Mouse (Mus musculus): Measurements from ENCODE around the gene Prr14l. TPM values are rescaled to one million over a fixed set of nuclear protein-coding genes. Genes with fewer than 3 reads are reported as not detected.
"Not testable (repeated sequence)": the region's sequence is repeated elsewhere in the genome, so short reads cannot be mapped to it uniquely, and the experiment has no call there.

The Prr14l gene
- polyA plus RNA-seq, 1 experiment from 2014 or later: 7.8 TPM

DNA sequence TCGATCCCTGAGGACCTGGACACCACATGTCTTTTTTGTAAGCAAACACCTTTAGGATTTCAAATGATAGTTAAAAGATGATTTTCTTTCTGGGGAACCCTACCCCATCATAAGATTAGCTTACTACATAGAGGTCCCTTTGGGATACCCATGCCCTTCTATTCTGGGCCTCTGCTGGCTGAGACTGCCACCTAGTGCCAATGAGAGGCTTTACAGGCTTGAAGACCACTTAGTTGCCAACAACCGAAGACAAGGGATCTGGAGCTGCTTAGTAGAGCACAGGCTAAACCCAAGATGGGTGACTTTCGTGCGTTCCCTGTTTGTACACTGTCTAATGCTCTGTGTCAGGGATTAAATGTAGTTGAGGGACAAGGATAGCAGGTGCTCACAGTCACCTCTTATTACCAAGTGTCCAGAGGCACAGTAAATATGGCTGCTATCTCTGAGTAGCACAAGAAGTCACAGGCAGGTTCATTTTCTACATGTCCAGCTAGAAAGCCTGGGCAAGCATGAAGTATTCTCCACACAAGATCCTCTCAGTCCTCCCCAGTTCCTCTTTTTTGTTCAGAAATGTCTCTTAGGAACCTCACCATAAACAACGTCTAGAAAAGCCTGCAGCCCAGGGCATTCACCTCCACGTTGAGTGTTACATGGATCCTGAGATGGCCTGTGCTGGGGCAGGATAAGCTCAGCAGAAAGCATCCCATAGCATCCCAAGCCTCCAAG is 106.2 kb downstream of the Prr14l start:
- no peak for ATAC-seq
- Histone ChIP-seq H3K4me2 (ENCODE audit: low read length) (no peak overlapping the region), H3K9ac (ENCODE audit: low read depth, low read length) (no peak overlapping the region), H3K27me3 (replicated peaks; ENCODE audit: control insufficient read depth, insufficient read depth, low read length) (no peaks in the 10 kb centered on the region), H3K9me3 (ENCODE audit: control insufficient read depth, low read length) (no peaks in the 10 kb centered on the region), H3K27ac (ENCODE audit: low read depth, low read length) (no peak overlapping the region), H3K4me1 (ENCODE audit: control insufficient read depth, insufficient read depth, low read depth, low read length) (no peaks in the 10 kb centered on the region), H3K4me3 (ENCODE audit: low read length) (no peak overlapping the region), H3K36me3 (ENCODE audit: control insufficient read depth, insufficient read depth, low read length) (no peaks in the 10 kb centered on the region)
- WGBS: 71% methylated on average over 6 of the region's 6 CpGs

DNA sequence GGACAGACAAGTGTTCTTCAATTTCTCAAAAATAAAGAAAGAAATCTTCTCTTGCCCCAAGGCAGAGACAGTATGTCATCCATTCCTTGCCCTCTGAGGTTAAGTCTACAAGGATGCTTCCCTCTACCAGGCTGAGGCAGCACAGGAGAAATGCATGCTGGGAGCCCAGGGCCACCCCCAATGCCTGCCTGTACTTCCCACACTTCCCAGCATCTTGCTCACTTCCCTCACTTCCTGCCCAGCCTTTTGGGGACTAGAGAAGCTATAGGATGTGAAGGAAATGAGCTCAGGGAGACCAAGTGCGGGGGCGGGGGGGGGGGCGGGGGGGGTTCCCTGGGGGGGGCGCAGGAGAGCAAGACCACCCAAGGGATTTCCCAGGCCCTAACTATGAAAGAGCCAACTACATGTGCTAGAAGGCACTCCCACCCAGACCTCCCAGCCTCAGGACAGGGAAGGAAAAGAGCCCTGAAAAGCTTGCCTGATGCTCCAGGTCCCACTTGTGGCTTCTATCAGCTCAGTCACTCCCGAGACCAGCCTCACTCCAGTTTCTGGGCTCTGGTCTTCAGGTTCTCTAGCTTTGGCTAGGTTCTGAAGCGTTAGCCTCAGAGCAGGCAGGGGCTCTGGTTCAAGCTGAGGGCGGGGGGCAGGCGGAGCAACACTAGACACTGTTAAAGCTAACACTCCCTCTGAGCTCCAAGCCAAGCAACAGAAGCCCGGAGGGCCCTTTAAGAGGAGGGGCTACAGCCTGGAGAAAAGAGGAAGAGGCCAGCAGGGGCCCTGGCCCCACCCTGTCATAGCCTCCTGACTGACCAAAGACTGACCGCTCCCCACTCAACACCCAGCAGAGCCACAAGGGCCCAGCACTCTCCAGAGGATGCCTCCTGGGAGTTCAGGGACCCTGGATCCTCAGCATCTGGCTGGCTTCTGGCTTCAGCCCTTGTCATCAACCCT is 108.1 kb downstream of the Prr14l start:
- Histone ChIP-seq H3K4me1 (ENCODE audit: control insufficient read depth, insufficient read depth, low read depth, low read length) (peaks cover 5% of the 10 kb centered on the region; the same call in 1 of the 2 replicates), H3K9me3 (ENCODE audit: control insufficient read depth, low read length) (no peaks in the 10 kb centered on the region), H3K27me3 (replicated peaks; ENCODE audit: control insufficient read depth, insufficient read depth, low read length) (no peaks in the 10 kb centered on the region), H3K4me3 (ENCODE audit: low read length) (peak overlapping the region; percentile 36), H3K9ac (ENCODE audit: low read depth, low read length) (no peak overlapping the region), H3K27ac (ENCODE audit: low read depth, low read length) (peak overlapping the region; percentile 55), H3K36me3 (ENCODE audit: control insufficient read depth, insufficient read depth, low read length) (no peaks in the 10 kb centered on the region), H3K4me2 (ENCODE audit: low read length) (peak overlapping the region; percentile 32)
- ATAC-seq: peak; percentile 71
- WGBS: 15% methylated on average over 10 of the region's 10 CpGs

DNA sequence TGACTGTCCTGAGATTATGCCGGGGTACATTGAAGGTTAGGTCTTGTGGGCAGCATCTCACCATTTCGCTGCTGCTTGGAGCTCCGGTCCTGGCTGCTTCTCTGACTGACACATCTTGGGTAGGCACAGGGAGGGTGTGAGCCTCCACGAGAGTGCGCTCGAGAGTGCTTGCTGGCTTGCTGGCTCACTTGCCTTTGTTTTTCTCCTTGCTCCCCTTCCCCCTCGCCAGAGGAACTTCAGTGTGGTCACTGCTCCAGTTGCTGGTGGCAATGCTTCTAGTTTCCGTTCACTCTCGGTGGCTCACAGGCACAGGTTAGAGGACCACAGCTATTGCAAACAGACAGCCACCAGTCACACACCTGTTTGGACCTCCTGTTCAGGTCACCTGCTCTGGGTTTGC is 111.9 kb downstream of the Prr14l start:
- ATAC-seq: peak; percentile 34; the same call in 1 of the 2 replicates
- Histone ChIP-seq H3K9ac (ENCODE audit: low read depth, low read length) (peak overlapping the region; percentile 44; the same call in 1 of the 2 replicates), H3K4me2 (ENCODE audit: low read length) (peak overlapping the region; percentile 0; the same call in 1 of the 2 replicates)

DNA sequence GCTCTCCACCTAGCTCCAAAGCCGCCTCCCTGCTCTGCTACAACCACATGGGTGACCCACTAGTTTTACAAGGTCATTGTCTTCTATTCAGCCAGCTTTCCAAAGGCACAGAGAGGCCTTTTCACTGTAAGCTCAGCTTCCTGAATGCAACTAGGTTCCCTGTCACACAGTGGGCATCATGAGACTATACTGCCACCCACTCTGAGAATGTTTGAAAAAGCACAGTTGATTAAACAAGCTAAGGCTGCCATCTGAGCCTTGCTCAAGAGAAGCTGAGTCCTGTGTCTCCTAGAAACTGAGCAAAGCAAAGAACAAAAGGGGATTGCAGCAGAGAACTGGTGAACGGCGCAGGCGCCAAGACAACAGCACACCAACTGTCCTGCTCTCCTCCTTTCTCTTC is 112.7 kb downstream of the Prr14l start:
- H3K4me3 ChIP-seq (ENCODE audit: low read length); H3K27me3 ChIP-seq (replicated peaks; ENCODE audit: control insufficient read depth, insufficient read depth, low read length); H3K4me1 ChIP-seq (ENCODE audit: control insufficient read depth, insufficient read depth, low read depth, low read length); H3K9me3 ChIP-seq (ENCODE audit: control insufficient read depth, low read length); H3K36me3 ChIP-seq (ENCODE audit: control insufficient read depth, insufficient read depth, low read length); H3K9ac ChIP-seq (ENCODE audit: low read depth, low read length); H3K4me2 ChIP-seq (ENCODE audit: low read length): not testable (repeated sequence)
- 53% methylated on average over 4 of the region's 4 CpGs for WGBS
- peak; percentile 70 for ATAC-seq
- H3K27ac ChIP-seq (ENCODE audit: low read depth, low read length): peak overlapping the region; percentile 78

More for the DNA sequence above, 111.9 kb downstream of the Prr14l start:
- 54% methylated on average over 9 of the region's 9 CpGs for WGBS
- H3K27me3 ChIP-seq (replicated peaks; ENCODE audit: control insufficient read depth, insufficient read depth, low read length): no peaks in the 10 kb centered on the region
- H3K4me3 ChIP-seq (ENCODE audit: low read length): no peak overlapping the region
- H3K27ac ChIP-seq (ENCODE audit: low read depth, low read length): peak overlapping the region; percentile 78
- H3K36me3 ChIP-seq (ENCODE audit: control insufficient read depth, insufficient read depth, low read length): no peaks in the 10 kb centered on the region
- H3K9me3 ChIP-seq (ENCODE audit: control insufficient read depth, low read length): no peaks in the 10 kb centered on the region
- H3K4me1 ChIP-seq (ENCODE audit: control insufficient read depth, insufficient read depth, low read depth, low read length): peaks cover 5% of the 10 kb centered on the region; the same call in 1 of the 2 replicates

DNA sequence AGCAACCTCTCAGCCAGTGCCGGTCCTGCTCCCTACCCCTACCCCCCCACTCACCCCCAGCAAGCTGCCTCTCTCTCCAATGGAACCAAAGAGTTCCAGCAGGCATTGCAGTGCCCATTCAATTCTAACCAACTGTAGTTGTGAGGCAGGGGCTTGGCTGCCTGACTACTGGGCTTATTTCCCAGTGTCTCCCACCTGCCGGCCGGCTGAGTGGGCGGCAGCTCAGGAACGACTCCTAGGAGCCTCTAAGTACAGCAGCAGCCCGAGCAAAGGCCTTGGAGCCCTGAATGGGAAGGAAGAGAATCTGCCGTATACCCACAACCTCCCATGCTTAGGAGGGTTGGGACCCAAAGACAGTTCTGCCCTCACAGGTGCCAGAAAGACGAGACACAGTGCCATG is 113.2 kb downstream of the Prr14l start:
- 67% methylated on average over 8 of the region's 8 CpGs for WGBS
- H3K27me3 ChIP-seq (replicated peaks; ENCODE audit: control insufficient read depth, insufficient read depth, low read length); H3K4me3 ChIP-seq (ENCODE audit: low read length); H3K4me2 ChIP-seq (ENCODE audit: low read length); H3K4me1 ChIP-seq (ENCODE audit: control insufficient read depth, insufficient read depth, low read depth, low read length); H3K36me3 ChIP-seq (ENCODE audit: control insufficient read depth, insufficient read depth, low read length); H3K9me3 ChIP-seq (ENCODE audit: control insufficient read depth, low read length); H3K9ac ChIP-seq (ENCODE audit: low read depth, low read length): not testable (repeated sequence)
- peak overlapping the region; percentile 67 for H3K27ac ChIP-seq (ENCODE audit: low read depth, low read length)
- peak; percentile 21; the same call in 1 of the 2 replicates for ATAC-seq

DNA sequence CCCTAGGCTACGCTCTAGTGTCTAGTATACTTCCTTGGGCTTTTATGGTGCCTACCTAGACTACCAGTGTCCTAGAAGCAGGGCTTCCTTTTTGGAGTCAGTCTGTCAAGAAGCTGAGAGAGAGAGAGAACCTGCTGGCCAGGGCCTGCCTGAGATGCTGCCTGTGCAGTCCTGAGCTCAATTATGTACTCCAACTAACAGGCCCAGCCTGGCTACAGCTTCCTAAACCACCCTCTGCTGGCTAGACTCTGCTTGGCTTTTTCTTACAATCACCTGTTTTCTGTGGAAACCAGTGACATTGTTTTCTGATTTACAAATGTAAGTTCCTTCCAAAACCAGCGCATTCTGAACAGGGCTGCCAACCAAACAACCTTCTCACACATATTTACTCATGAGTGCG is 113.9 kb downstream of the Prr14l start:
- Histone ChIP-seq H3K4me1 (ENCODE audit: control insufficient read depth, insufficient read depth, low read depth, low read length) (peaks cover 5% of the 10 kb centered on the region; the same call in 1 of the 2 replicates), H3K9ac (ENCODE audit: low read depth, low read length) (no peak overlapping the region), H3K4me2 (ENCODE audit: low read length) (no peak overlapping the region), H3K27ac (ENCODE audit: low read depth, low read length) (no peak overlapping the region), H3K27me3 (replicated peaks; ENCODE audit: control insufficient read depth, insufficient read depth, low read length) (no peaks in the 10 kb centered on the region), H3K36me3 (ENCODE audit: control insufficient read depth, insufficient read depth, low read length) (no peaks in the 10 kb centered on the region), H3K4me3 (ENCODE audit: low read length) (no peak overlapping the region), H3K9me3 (ENCODE audit: control insufficient read depth, low read length) (no peaks in the 10 kb centered on the region)
- ATAC-seq: no peak
- 95% methylated on average over 3 of the region's 3 CpGs for WGBS

Other genes with a start within 250 kb of the Prr14l start
- gene Yes1, start 243.1 kb downstream of the Prr14l start, polyA plus RNA-seq (2015; fragmentation: Nextera tagmentation; extraction: Ambion mirVana): 16.9 and 18.1 TPM in 2 replicates
- gene Pisd, start 68.6 kb downstream of the Prr14l start, polyA plus RNA-seq (2015; fragmentation: Nextera tagmentation; extraction: Ambion mirVana): 94.9 and 99.7 TPM in 2 replicates
- 0.11 TPM in 1 of 2 replicates, not detected in the other for gene Gm20671, start 27.1 kb downstream of the Prr14l start, polyA plus RNA-seq (2015; fragmentation: Nextera tagmentation; extraction: Ambion mirVana)
- gene Depdc5, start 9.4 kb upstream of the Prr14l start, polyA plus RNA-seq (2015; fragmentation: Nextera tagmentation; extraction: Ambion mirVana): 21.5 and 27.1 TPM in 2 replicates
- 943 and 1,074 TPM in 2 replicates for gene Ywhah, start 164.6 kb upstream of the Prr14l start, polyA plus RNA-seq (2015; fragmentation: Nextera tagmentation; extraction: Ambion mirVana)
- gene Slc5a1, start 250.0 kb upstream of the Prr14l start, polyA plus RNA-seq (2015; fragmentation: Nextera tagmentation; extraction: Ambion mirVana): 0.37 and 0.48 TPM in 2 replicates

Data from hindbrain, embryonic 16.5 days (tissue).